Mouse (Mus musculus) cerebellum, adult 2 months (tissue): ENCODE results near the gene Ugt1a2.

ENCODE experiments used
- CTCF ChIP-seq: fragments of 200-500 bp; IDR thresholded peaks from 2 replicates; pipeline ENCODE4 v1.5.1; 2011; ENCODE audit warnings: low read depth, mild to moderate bottlenecking, control low read depth, low read length, moderate library complexity, borderline replicate concordance; ENCODE audit not compliant: insufficient read depth
- POLR2A ChIP-seq: fragments of 200-500 bp; IDR thresholded peaks from 2 replicates; pipeline ENCODE4 v1.6.1; 2011; ENCODE audit warnings: low read length, control low read depth, borderline replicate concordance; ENCODE audit not compliant: insufficient read depth

DNA sequence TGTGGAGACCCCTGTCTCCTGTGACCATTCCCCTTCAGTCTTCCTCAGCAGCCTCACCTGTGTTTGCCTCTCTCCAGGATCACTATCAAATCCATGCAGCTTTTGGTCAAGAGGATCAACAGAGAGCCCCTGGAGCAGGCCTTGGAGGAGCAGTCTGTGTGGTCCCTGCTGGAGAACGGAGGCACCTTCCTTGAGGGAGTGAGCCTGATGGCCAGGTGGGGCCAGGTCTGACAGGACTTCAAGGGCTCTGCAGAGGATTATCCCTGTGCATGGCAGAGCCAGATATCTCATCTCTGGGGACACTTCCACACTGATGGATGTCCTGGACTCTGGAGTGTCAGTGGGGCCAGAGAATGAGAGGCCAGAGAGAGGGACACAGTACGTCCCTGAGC, 55.1 kb downstream of the Ugt1a2 start:
- TF ChIP-seq CTCF (no peak), POLR2A (no peak)
